Mouse (Mus musculus): ENCODE results near the gene Rab26.

The Rab26 gene

GRCm38 (mm10) chr17:24534160-24534718 is at the start of gene Rab26:
Rab26 (minus strand) TSS chr17:24534210.
- no peak for DNase-seq

GRCm38 (mm10) chr17:24580287-24580686 is 46.3 kb upstream of the Rab26 start:
- no peak for DNase-seq

DNA sequence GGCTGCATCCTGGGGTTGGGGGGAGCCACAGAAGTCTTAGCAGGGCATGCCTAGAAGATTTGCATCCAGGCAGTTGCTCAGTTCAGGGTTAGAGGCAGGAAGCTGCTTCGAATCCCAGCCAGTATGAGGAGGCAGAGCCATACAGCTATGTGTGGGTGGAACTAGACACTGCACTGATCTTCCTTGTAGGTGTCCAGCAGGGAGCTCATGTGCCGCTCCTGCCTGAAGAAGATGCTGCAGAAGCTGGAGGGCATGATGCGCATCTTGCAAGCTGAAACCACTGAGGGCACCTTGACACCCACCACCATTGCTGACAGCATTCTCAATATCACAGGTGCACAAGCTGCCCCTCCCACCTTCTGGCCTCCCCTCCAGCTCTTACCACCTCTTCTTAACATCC is 45.5 kb upstream of the Rab26 start:
- no peak for DNase-seq

GRCm38 (mm10) chr17:24573811-24574210 is 39.8 kb upstream of the Rab26 start:
- no peak for DNase-seq

GRCm38 (mm10) chr17:24572651-24573245 is 38.7 kb upstream of the Rab26 start:
- DNase-seq, result no peak

- DNase-seq, result peak; percentile 47 to 52
Observed at GRCm38 (mm10) chr17:24569837-24570236, 35.8 kb upstream of the Rab26 start.

DNA sequence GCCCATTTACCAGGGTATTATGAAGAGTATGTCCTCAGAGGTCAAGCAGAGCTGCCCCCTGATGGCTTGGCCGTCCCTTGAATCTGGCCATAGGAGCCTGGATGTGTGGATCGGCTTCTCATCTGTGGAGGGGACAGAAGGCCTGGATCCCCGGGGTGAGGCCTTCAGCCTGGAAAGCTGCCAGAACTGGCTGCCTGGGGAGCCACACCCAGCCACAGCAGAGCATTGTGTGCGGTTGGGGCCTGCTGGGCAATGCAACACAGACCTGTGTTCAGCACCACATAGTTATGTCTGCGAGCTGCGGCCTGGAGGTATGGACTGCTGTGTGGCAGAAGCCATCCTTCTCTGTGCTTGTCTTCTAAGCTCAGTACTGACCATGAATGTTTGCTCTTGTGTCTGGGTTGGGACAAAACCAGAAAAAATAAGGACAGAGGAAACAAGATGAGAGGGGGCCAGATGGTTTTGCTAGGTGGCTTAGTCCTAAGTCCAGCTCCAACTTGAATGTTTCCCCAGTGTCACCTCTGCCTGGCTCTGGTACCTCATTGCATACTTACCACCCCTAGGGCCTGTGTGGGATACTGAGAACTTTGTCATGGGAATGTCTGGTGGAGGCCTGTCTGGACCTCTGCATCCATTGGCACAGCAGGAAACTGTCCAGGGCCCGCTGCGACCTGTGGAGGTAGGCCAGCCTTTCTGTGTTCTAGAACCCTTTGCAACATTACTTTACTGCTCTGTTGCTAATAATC is 33.2 kb upstream of the Rab26 start:
- peak in 1 of 2 experiments; percentile 28 for DNase-seq

GRCm38 (mm10) chr17:24565792-24566191 is 31.8 kb upstream of the Rab26 start:
- no peak for DNase-seq

DNA sequence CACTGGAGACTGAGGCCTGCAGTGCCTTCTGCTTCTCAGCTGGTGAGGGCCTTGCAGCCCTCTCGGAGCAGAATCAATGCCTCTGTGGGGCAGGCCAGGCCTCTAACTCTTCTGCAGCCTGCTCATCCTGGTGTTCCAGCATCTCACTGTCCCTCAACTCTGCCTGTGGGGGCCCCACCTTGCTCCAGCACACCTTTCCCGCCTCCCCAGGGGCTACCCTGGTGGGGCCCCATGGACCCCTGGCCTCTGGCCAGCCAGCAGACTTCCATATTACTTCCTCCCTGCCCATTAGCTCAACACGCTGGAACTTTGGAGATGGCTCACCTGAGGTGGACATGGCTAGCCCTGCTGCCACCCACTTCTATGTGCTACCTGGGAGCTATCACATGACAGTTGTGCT is 31.1 kb upstream of the Rab26 start:
- DNase-seq, result no peak

DNA sequence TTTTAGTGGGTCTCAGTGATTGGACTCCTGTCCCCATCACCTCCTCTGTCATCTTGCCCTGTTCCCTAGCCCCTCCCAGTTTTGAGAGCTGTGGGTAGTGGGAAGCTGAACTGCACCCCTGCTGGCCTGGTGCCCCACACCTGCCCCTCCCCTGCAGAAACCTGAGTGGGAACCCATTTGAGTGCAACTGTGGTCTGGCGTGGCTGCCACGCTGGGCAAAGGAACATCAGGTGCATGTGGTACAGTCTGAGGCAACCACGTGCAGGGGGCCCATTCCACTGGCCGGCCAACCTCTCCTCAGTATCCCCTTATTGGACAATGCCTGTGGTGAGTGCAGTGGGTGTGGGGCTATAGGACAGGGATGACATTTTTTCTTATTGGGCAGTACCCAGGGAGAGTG is 30.4 kb upstream of the Rab26 start:
- no peak for DNase-seq

- no peak for DNase-seq
Observed at GRCm38 (mm10) chr17:24563638-24564037, 29.6 kb upstream of the Rab26 start.

DNA sequence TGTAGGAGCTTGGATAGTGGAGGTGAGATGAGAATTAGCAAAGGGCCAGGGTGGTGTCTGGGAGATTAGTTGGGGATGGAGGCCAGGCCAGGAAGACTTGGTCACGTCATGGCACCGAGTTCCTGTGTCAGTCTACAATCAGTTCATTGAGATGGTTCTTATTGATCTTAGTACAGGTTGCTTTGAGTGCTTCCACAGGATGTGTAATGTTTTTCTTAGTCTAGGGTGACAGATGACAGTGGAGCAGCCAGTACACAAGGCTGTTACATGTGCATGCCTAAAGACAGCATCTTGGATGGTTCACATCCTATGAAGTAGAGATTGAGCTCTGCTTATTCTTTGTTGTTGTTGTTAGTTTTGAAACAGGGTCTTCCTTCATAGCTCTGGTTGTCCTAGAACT is 27.6 kb upstream of the Rab26 start:
- no peak for DNase-seq

DNA sequence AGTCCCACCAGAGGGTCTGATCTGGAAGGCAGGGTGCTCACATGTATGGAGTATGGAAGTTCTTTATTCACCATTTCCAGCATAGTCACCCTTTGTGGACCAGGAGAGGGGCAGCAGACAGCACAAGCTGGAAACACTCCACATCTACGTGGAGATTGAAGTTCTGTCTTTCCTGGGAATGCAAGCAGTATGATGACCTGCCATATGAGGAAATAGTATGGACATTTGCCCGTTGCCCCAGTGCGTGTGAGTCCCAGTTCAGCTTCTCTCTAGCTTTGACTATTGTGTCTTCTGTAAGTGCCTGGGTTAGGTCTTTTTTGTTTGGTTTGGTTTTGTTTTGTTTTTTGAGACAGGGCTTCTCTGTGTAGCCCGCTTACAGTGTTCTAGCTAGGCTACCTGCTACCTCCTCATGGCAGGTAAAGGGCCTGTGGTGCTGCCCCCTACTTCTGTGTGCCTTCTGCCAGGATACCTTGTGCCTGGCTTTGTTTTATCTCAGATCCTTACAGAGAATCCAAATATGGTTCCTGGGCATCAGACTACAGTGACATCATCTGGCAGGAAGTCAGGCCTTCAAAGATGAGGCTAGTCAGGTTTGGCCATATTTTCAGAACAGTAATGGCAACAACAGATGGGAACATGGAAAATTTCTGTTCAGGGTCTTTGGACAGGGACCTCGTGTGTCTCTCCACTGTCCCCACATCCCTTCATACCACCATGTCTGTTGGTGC is 26.5 kb upstream of the Rab26 start:
- DNase-seq, result peak; percentile 69 to 75

GRCm38 (mm10) chr17:24559146-24559545 is 25.1 kb upstream of the Rab26 start:
- DNase-seq, result no peak

GRCm38 (mm10) chr17:24558600-24559099 is 24.6 kb upstream of the Rab26 start:
- no peak for DNase-seq

- DNase-seq, result no peak
Observed at GRCm38 (mm10) chr17:24557091-24557490, 23.1 kb upstream of the Rab26 start.

GRCm38 (mm10) chr17:24551050-24551444 is 17.0 kb upstream of the Rab26 start:
- no peak for DNase-seq

DNA sequence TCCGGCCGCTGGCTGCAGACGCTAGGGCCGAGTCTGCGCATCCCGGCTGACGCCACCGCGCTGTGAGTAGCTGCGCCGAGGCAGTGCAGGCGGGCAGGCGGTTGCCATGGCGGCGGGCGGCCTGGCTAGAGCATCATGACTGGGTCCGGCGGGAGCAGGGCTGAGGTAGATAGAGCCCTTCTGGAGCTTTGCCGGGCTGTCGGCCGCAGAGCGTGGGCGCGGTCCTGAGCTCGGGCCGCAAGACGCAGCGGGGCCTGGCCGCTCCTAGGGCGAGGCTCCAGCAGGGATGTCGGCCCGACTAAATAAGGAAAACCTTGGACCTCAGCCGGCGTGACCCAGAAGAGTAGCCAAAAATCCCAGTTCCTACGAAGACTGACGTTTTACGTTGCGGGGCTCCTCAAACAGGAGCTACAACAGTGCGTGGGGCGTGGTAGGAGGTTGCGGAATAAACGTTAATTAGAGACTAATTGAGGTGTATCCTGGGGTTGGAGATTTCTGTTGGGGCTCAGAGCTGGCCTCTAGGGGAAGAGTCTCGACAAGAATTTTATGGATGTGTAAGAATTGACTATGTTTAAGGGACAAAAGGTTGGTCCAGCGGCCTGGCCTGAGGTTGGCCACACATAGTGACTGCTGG is 16.5 kb upstream of the Rab26 start:
- peak; percentile 77 to 84 for DNase-seq

DNA sequence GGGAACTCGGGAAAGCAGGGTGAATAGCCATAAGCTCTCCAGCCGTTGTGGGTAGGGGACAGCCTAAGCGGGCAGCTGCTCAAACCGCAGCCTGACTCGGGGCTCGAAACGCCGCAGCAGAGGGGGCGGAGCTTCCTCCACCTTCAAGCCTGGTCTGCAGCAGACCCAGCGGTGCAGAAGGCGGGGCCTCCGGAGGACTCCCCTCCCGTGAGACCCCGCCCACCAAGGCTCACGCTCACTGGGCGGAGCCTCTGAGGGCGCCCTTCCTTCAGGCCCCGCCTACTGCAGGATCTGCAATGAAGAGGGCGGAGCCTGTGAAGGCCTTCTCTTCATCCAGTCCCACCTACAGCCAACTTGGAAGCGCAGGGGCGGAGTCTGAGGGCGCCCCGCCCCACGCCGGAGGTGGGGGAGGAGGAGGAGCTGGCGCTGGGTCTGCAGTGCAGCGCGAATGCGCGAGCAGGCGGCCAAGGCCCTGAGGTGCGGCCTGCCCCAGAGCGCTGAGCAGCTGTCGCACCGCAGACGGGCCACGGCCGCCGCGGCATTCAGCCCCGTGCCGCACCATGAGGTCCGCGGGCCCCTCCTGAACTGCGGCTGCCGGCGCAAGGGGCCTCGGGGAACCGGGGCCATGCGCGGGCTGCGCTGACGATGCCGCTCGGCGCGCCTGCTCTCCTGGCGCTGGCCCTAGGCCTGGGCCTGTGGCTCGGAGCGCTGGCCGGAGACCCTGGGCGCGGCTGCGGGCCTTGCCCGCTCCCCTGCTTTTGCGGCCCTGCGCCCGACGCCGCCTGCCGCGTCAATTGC is 15.8 kb upstream of the Rab26 start, which contains the start of gene Pkd1:
Gene Pkd1 (plus strand): TSS at position 217 of the 798 bp plus-strand sequence.
- peak; percentile 98 to 99 for DNase-seq

- DNase-seq, result peak; percentile 84
Observed at GRCm38 (mm10) chr17:24548921-24549617, 15.1 kb upstream of the Rab26 start.

GRCm38 (mm10) chr17:24548435-24548834 is 14.4 kb upstream of the Rab26 start:
- peak; percentile 51 to 59 for DNase-seq

All from cerebellum, adult 18-20 months (tissue).